Mouse (Mus musculus) heart, embryonic 11.5 days (tissue): Measurements from ENCODE around the gene Insm1. TPM values are rescaled to one million over a fixed set of nuclear protein-coding genes. Genes with fewer than 3 reads are reported as not detected.

Experiments
- ATAC-seq: fragments of 200-750 bp; cut with Nextera tagmentation; replicated peaks from 2 replicates; pipeline ENCODE4 v1.8.0; 2017; ENCODE audit warnings: moderate library complexity; ENCODE audit not compliant: insufficient number of reproducible peaks, low FRiP score, low TSS enrichment
- H3K27ac ChIP-seq: fragments of 300-500 bp; sonication (generic); 2 replicates; pipeline ENCODE4 v1.5.1; 2014; ENCODE audit warnings: mild to moderate bottlenecking, low read depth, low read length
- H3K27me3 ChIP-seq: fragments of 300-500 bp; sonication (generic); 2 replicates; pipeline ENCODE4 v1.6.1; 2014; ENCODE audit warnings: mild to moderate bottlenecking, low read length, mixed read lengths; ENCODE audit not compliant: control insufficient read depth, insufficient read depth
- H3K36me3 ChIP-seq: fragments of 300-500 bp; sonication (generic); 2 replicates; pipeline ENCODE4 v1.6.1; 2014; ENCODE audit warnings: mild to moderate bottlenecking, low read length, moderate library complexity, mixed read lengths; ENCODE audit not compliant: control insufficient read depth, insufficient read depth
- H3K4me1 ChIP-seq: fragments of 300-500 bp; sonication (generic); 2 replicates; pipeline ENCODE4 v1.6.1; 2014; ENCODE audit warnings: low read length; ENCODE audit not compliant: control insufficient read depth, insufficient read depth
- H3K4me2 ChIP-seq: fragments of 300-500 bp; sonication (generic); 2 replicates; pipeline ENCODE4 v1.6.1; 2014; ENCODE audit warnings: mild to moderate bottlenecking, moderate library complexity
- H3K4me3 ChIP-seq: fragments of 300-500 bp; sonication (generic); 2 replicates; pipeline ENCODE4 v1.5.1; 2014; ENCODE audit warnings: low read depth, low read length
- H3K9ac ChIP-seq: fragments of 300-500 bp; sonication (generic); 2 replicates; pipeline ENCODE4 v1.6.1; 2014; ENCODE audit warnings: mild to moderate bottlenecking, low read depth, low read length, moderate library complexity
- H3K9me3 ChIP-seq: fragments of 300-500 bp; sonication (generic); replicated peaks from 2 replicates; pipeline ENCODE4 v1.6.1; 2016; ENCODE audit warnings: low read length; ENCODE audit not compliant: control insufficient read depth
- WGBS: fragments of 180-500 bp; shearing (Covaris S2); extraction: QIAGEN DNeasy Blood & Tissue Kit; methylation state at CpG from one replicate; pipeline ENCODE4 v1.1.7; 2014; ENCODE audit not compliant: insufficient replicate concordance; 5-methylcytosine and 5-hydroxymethylcytosine counted together
- polyA plus RNA-seq: library from polyadenylated mRNA; unstranded; fragments of >200 nt; fragmentation: Nextera tagmentation; extraction: Ambion mirVana; gene quantifications from 2 replicates; pipeline ENCODE4 v1.2.1, GENCODE M21; 2014

The Insm1 gene
- polyA plus RNA-seq, 1 experiment from 2014 or later, result not detected

DNA sequence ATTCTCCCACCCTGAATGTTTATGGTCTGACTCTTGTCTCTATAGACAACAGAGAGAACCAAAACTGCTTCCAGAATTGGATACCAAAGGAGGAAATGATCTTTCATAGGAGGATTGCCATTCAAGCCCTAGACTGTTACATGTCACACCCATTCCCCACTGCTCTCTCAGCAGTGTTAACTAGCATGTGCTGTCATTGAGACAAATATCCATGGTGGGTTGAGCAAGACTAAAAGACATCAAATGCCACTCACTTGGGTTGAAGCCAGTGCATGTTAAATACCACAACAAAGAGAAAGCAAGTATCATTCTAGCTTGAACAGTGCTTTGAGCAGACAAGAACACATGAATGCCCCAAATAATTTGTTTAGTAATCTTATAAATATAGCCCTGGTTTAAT, 41.2 kb downstream of the Insm1 start:
- no peak overlapping the region for H3K4me2 ChIP-seq
- no peak overlapping the region for H3K27ac ChIP-seq
- no peak overlapping the region for H3K9ac ChIP-seq
- no peak overlapping the region for H3K4me3 ChIP-seq
- H3K4me1 ChIP-seq, result peaks cover 10% of the 10 kb centered on the region
- H3K27me3 ChIP-seq, result no peaks in the 10 kb centered on the region
- H3K36me3 ChIP-seq, result no peaks in the 10 kb centered on the region
- no peak for ATAC-seq
- H3K9me3 ChIP-seq, result no peaks in the 10 kb centered on the region

- WGBS, result 57% methylated on average over 4 of the region's 4 CpGs
- ATAC-seq, result no peak
- no peak overlapping the region for H3K4me2 ChIP-seq
- H3K9ac ChIP-seq, result no peak overlapping the region
- H3K4me3 ChIP-seq, result no peak overlapping the region
- no peaks in the 10 kb centered on the region for H3K9me3 ChIP-seq
- H3K27me3 ChIP-seq, result no peaks in the 10 kb centered on the region
- H3K36me3 ChIP-seq, result no peaks in the 10 kb centered on the region
- no peaks in the 10 kb centered on the region for H3K4me1 ChIP-seq
- H3K27ac ChIP-seq, result no peak overlapping the region
Measured at GRCm38 (mm10) chr2:146265045-146265444, 43.3 kb downstream of the Insm1 start.

DNA sequence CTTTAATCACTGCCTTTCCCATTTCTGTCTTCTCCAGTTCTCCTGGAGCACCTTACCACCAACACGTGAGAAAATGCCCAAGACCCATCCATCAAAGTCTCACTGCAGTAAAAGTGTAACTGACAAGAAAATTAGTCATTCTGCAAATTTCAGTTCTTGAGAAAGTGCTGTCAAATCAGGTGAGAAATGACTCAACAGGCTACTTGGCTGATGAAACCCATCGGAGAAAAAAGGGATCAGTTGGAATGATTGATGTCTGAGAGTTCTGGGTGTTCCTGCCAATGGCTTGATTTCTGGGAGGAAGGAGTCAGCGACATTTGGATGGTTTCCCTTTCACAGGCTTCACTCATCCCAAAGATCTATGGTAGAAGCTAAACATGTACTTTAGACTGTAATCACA, 44.8 kb downstream of the Insm1 start:
- no peak overlapping the region for H3K4me3 ChIP-seq
- no peak overlapping the region for H3K4me2 ChIP-seq
- H3K27me3 ChIP-seq, result no peaks in the 10 kb centered on the region
- 80% methylated on average over 3 of the region's 3 CpGs for WGBS
- no peaks in the 10 kb centered on the region for H3K4me1 ChIP-seq
- ATAC-seq, result no peak
- H3K27ac ChIP-seq, result no peak overlapping the region
- H3K9me3 ChIP-seq, result no peaks in the 10 kb centered on the region
- H3K36me3 ChIP-seq, result no peaks in the 10 kb centered on the region
- H3K9ac ChIP-seq, result no peak overlapping the region
